Mouse (Mus musculus): ENCODE data around the gene Myo18b.

Gene Myo18b

DNA sequence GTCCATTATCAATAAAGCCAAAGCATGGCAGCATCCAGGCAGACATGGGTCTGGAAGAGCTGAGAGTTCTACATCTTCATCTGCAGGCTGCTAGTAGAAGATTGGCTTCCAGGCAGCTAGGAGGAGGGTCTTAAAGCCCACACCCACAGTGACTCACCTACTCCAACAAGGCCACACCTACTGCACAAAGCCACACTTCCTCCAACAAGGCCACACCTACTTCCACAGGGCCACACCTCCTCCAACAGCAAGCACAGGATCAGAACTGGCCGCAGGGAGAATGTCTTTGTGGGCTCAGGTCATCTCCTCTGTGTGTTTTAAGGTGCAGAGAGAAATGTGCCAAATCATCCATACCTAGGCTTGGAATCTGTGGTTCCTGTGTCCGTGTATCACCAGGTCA lies 224.2 kb downstream of the Myo18b start:
- no peak for DNase-seq (ENCODE audit: low spot score)

DNA sequence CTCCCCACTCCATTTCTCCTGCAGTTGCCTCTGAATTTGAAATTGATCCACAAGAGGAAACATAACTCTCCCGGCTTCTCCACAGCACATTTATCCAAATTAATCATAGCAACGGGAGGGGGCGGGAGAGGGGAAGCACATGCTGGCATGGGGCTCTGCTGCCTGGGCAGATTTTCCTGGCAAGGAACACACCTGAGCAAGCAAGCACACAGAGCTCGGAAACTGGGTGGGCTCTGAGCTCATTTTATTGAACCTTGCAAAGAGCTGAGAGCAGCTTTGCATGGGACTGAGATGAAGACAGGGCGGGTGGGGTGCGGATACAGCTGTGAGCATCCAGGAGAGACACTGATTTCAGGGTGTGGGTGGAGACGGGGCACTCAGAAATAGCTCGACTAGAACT lies 229.0 kb downstream of the Myo18b start:
- DNase-seq (ENCODE audit: low spot score): no peak

DNA sequence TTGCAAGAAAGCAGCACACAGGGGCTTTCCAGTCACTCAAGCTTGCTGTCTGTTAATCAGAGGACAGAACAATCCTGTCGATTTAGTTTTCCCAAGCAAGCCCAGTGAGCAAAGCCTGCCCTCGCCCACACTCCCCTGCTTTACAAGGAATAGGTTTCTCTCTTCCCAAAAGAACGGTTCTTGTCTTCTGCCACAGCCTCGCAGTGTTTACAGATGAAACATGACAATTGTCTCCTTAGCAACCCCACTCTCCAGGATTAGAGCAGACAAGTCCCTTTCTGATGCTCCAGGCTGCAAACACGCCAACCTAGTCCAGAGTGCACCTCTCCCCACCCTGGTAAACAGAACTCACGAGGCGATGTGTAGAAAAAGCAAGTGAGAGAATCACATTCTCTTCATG lies 230.5 kb downstream of the Myo18b start:
- no peak for DNase-seq (ENCODE audit: low spot score)

DNA sequence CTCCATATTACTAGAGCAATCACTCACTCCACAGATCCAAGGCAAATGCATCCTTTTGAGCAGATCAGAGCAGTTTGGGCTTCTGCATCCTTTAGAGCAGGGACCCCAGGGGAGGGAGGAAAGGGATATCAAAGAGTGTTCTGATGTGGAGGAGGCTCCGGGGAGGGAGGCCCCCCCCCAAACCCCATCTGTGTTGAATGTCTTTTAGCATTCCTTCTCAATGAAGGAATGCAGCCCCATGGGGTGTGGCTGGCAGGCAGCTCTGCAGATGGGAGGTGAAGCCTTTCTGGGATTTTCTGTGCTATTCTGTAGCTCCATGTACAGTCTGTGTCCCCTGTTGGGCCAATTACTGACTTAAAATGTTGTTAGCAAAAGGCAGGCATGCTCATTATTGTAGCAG lies 232.5 kb downstream of the Myo18b start:
- no peak for DNase-seq (ENCODE audit: low spot score)

DNA sequence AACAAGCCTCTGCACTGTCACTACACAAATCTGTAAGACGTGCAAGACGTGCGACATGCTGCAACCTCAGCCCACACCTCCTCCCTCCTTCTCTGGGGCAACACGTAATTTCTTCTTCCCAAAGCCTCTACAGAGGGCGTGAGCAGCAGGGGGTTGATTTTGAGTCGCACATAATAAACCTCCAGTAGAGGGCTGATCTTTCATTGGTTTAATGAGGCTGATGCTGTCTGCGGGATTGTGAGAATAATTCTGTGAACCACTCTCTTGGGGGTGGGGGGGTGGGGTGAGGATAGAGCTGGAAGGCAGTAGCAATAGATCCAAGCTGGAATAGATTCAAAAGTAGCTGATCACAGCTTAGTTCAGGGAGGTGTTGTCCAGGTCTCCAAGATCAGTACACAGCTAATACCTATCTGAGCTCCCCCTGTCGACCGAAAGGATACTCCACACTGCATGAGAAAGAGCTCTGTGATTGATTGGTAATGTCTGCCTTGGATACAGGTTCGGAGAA lies 235.2 kb downstream of the Myo18b start:
- DNase-seq (ENCODE audit: low spot score): no peak

DNA sequence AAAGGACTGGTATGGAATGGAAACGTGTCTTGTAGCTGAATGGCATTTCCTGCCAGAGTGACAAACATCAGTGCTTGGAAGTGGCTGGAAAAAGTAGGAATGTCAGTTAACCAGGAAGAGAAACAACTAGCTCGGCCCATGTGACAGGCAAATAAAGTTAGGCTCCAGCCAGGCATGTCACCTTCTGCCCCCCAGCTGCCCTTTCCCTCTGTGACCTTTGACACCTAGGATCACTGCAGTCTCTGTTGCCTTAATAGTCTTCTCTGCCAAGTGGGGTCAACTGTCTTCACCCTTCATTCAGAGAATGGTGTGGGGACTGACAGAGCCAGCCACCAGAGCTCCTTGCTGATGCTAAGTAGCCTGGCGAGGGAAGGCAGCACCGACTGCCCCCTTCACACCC lies 236.9 kb downstream of the Myo18b start:
- no peak for DNase-seq (ENCODE audit: low spot score)

DNA sequence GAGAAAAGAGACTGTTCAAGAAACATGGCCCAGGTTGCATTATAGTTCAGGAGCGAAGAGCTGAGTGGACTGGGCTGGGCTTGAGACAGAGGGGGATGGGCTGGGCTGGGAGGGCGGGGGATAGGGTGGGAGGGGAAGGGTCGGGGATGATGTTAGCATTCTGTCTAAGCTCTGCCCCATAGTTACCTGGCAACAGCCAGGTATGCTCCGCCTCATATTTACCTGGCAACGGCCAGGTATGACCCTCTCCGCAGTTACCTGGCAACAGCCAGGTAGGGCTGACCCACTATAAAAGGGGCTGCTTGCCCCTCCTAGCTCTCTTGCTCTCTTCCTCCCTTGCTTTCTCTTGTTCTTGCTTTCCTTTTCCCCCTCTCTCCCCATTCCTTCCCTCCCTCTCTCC lies 239.4 kb downstream of the Myo18b start:
- DNase-seq (ENCODE audit: low spot score): no peak

DNA sequence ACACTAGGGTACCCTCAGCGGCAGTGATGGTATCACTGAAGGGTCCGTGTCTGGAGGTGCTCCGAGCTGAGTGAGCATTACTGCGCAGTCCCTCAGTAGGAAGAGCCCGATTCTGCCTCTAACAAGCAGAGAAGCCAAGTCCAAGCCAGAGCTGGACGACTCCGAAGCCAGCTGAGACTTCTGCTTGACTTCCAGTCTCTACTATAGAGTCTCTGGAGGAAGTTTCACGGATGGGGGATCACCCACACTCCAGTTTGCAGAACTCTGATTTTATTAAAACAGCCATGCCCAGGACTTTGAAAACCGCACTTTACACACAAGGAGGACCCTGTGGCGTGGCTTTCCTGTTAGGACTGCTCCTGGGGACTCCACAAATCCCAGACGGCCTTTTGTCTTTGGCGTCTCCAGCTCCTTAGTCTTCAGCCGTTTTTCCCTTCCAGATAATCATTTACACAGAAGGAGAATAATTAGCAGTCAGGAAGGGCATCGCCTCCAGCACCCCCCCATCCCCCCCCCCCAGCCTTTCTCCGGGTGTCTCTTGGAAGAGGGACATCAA lies 240.1 kb downstream of the Myo18b start:
- DNase-seq (ENCODE audit: low spot score): no peak

DNA sequence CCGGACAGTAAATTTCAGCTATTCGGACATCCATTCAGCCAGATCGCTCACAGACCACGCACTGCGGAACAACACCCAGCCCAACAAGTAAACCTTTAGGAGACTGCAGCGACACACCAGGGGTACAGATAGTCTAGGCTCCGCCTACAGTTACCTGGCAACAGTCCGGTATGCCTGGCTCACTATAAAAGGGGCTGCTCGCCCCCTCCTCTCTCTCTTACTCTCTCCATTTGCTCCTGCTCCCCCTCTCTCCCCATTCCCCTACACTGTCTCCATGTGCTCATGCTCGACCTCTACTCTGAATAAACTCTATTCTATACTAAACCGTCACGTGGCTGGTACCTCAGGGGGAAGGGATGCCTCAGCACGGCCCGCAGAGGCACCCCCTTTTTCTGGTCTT lies 240.6 kb downstream of the Myo18b start:
- no peak for DNase-seq (ENCODE audit: low spot score)

DNA sequence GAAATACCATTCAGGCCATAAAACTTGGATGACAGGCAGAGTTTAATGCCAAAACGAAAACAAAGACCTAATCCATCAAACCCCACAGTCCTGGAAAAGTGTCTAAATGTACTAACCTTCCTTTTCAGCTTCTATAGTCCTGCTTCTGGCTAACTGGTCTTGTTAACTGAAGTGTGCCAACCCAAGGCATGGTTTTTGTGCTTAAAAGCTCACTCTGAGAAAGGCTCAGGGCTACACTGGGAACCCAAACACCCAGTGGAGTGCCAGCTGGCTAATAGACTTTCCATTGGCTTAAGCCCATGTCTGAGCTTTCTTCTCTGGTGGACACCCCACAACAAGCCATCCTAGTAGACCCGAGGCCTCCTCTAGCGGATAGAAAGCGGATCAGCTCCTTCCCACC lies 244.1 kb downstream of the Myo18b start:
- DNase-seq (ENCODE audit: low spot score): no peak

DNA sequence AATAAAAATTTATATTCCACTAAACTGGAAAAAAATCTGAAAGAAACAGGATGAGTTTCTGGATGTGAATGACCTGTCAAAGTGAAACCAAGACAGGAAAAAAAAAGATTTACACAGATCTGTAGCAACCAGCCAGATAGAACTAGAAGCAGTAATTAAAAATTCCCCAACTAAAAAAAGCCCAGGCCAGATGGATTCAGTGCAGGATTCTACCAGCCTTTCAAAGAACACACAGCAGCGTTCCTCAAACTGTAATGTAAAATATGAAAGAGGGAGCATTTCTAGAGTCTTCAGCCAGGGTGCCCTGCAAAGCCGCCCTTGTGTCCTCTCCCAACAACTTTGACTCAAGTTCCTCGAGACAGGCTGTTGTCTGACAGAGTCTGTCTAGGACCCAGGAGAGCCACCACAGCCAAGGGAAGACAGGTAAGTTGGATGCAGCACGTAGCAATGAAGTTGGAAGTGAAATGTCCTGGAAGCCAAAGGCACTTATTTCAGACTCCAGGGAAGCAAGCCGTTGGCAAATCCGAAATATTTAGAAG lies 246.9 kb downstream of the Myo18b start:
- DNase-seq (ENCODE audit: low spot score): no peak

DNA sequence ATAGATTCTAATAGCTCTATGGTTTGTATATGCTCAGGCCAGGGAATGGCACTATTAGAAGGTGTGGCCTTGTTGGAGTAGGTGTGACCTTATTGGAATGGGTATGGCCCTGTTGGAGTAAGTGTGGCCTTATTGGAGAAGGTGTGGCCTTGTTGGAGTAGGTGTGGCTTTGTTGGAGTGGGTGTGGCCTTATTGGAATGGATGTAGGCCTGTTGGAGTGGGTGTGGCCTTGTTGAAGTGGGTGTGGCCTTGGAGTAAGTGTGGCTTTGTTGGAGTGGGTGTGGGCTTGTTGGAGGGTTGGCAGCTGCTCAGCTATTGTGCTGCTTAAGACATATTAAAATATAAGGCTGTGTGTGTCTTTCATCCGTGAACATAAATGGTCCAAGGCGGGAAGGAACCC lies 249.3 kb downstream of the Myo18b start:
- DNase-seq (ENCODE audit: low spot score): no peak

DNA sequence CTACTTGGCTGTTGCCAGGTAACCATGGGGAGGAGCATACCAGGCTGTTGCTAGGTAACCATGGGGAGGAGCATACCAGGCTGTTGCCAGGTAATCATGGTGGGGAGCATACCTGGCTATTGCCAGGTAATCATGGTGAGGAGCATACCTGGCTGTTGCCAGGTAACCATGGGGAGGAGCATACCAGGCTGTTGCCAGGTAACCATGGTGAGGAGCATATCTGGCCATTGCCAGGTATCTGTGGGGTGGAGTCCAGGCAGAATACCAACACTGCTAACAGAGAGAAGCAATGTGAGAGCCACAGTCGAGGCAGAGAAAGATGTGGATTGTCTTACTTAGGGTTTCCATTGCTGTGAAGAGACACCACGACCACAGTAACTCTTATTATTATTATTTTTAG lies 250.6 kb downstream of the Myo18b start:
- no peak for DNase-seq (ENCODE audit: low spot score)

DNA sequence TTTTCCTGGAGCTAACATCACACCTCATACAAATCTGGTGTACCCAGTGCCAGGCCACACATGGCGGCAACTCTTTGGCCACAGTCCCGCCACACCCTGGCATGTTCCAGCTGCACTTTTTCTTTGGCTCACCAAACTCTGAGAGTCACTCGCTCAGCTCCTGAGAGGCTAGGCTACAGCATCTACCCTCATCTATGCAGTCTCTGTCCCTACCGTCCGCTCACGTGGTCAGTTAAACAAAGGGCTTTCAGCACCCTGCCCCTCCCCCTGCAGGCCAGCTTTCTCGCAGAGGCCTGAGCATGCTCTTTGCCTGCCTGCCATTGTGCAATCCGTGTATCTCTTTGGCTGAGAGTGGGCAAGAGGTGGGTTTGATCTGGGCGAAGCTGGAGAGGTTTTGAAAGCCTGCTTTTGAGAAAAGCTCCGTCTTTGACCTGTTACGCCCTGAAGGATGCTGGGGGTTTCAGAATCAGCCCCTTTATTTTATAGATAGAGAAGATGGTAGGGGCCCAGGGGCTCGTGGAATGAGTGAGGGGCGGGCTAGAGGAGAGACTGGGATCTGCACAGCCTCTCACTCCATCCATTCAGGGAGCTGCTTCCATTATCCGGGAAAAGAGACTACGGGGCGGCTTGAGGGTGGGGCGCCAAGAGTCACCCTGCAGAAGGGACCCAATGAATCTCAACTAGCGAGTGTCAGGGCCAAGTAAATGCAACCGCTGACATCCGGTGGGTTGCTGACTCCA lies 252.5 kb downstream of the Myo18b start:
- DNase-seq (ENCODE audit: low spot score): no peak

DNA sequence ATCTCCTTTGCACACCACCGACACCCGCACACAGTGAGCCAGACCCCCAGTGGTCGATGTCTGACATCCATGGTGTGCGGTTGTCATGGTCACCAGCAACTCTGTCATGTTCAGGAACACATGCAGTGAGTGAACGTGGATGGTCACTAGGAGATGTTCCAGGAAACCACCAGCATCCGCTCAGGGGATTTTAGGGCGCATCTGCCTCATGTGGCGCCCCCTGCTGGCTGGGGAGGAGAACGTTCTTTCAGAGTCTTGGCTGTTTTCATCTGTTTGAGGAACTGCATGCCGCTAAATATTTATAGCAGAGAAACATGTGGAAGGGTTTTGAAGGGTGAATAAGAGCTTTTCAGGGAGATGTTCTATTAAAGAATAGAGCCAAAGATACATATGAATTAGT lies 253.4 kb downstream of the Myo18b start:
- DNase-seq (ENCODE audit: low spot score): no peak

DNA sequence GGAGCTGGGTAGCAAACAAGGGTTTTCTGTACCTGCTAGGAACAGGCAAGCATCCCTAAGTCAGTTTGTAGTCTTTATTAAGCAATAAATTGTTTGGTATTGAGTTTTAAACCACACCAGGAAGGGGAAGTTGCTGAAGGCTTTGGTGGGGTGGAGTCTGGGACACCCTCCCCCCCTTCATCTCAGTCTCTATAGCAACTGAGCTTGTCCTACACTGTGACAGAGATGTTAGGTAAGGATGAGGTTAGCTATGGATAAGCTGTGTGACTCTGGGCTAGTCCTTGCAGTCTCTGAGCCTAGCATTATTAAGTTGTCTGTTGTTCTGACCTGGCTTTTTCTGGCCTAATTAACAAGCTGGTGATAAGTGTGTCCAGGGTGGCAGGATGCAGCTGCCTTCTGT lies 254.4 kb downstream of the Myo18b start:
- no peak for DNase-seq (ENCODE audit: low spot score)

DNA sequence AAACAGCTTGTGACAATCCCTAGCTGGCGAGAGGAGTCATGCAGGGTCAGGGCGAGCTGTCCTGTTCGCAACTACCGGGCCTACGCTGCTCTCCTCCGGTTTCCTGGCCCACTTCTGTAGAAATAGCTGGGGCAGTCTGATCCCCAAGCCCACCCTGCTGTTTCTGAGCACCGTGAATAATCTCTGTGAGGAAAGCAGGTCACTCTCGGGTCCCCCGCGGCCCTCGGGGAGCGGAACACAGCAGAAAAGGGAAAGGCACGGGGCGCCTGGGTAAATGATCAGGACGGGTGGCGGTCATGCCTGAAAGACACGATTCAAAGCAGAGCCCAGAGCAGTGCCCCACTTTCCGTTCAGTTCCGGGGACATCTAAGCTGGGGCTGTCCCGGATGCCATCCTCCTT lies 255.0 kb downstream of the Myo18b start:
- no peak for DNase-seq (ENCODE audit: low spot score)

DNA sequence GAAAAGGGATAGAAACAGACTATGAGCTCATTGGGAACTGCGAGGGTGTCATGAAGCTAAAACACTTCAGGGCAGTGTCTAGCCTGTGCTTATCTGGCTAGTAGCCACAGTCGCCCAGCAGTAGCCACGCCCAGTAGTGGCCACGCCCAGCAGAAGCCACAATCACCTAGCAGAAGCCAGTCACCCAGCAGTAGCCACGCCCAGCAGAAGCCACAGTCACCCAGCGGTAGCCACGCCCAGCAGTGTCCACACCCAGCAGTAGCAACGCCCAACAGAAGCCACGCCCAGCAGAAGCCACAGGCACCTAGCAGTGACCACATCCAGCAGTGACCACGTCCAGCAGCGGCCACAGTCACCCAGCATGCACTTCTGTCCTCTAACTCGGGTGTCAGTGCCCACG lies 255.5 kb downstream of the Myo18b start:
- no peak for DNase-seq (ENCODE audit: low spot score)
